Mouse (Mus musculus) Muller cell, postnatal 12 days (primary cell): ENCODE results near the gene Psg29.

Experiments used
- DNase-seq: peaks from one replicate; pipeline ENCODE4 v3.0.0-alpha.2; 2015; ENCODE audit errors: inconsistent ontology term

Gene Psg29

GRCm38 (mm10) chr7:17203177-17203576, at the start of gene Psg29:
Gene Psg29, plus strand, starts transcription at chr7:17203477.
- no peak for DNase-seq

- peak; percentile 13 for DNase-seq
Measured at GRCm38 (mm10) chr7:17155634-17156033, 47.6 kb upstream of the Psg29 start.

- DNase-seq = no peak
Measured at GRCm38 (mm10) chr7:17156885-17157677, 46.2 kb upstream of the Psg29 start.

- DNase-seq = no peak
Measured at GRCm38 (mm10) chr7:17159011-17159410, 44.3 kb upstream of the Psg29 start.

GRCm38 (mm10) chr7:17171827-17172226, 31.4 kb upstream of the Psg29 start:
- DNase-seq = no peak

- DNase-seq = no peak
Measured at GRCm38 (mm10) chr7:17205530-17206184, 2.4 kb downstream of the Psg29 start.
